Mouse (Mus musculus) adrenal gland, postnatal 10 days (tissue): ENCODE measurements around the gene Tmx2. TPM values are rescaled to one million over a fixed set of nuclear protein-coding genes. Genes with fewer than 3 reads are reported as not detected.
A peak's percentile ranks its signal among the peaks of the same experiment; 100 is the strongest.
"Not testable (repeated sequence)": the region's sequence is repeated elsewhere in the genome, so short reads cannot be mapped to it uniquely, and the experiment has no call there.

ENCODE experiments used
- DNase-seq: peaks from one replicate; pipeline ENCODE4 v3.0.0; 2021; ENCODE audit warnings: mixed read lengths
- total RNA-seq, 2 experiments: library from RNA; stranded (reverse); gene quantifications; 2 replicates each; pipeline ENCODE4 v1.2.3; 2021

The Tmx2 gene
- total RNA-seq, 2 experiments from 2014 or later = 92.0 to 107 TPM

DNA sequence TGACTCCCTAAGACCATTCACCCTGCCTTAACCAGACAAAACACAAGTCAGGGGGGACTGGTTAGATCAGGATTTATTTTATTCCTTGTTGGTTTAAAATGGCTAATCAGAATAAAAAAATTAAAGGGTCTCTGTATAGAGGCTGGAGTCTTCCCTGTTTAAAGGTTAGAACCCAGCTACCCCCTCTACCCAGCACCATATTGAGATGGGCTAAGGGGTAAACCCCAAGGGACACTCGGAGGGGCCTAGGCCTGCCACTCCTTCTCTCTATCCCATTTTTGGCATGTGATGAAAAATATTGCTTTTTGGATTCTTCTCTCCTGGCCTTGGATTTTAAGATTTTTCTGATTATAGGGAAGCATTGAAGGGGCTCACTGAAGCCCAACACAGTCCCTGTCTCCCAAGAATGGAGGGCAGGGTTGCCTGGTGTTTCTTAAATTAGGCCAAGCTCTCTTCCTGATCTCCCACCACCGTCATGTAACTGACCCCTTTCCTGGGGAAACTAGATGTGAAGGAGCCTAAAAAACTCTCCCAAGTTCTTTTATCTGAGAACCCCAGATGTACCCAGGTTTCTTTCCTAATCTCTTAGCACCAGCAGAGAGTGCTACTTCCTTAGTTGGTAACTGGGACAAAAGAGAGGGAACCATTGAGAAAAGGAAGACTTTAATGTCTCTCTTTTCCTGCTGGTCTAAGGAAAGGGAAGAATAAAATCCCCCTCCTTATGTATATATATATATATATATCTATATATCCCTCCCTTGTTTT is 9.3 kb upstream of the Tmx2 start:
- no peak for DNase-seq

- no peak for DNase-seq
These were observed 3.8 kb upstream of the Tmx2 start for GRCm38 (mm10) chr2:84682605-84683183.

- DNase-seq = peak; percentile 93
These were observed 716 bp downstream of the Tmx2 start, which contains the start of the genes Gm28635 and Med19 for GRCm38 (mm10) chr2:84677968-84678880. Gm28635 (minus strand) TSS chr2:84678041. Med19 (plus strand) TSS chr2:84678402.

DNA sequence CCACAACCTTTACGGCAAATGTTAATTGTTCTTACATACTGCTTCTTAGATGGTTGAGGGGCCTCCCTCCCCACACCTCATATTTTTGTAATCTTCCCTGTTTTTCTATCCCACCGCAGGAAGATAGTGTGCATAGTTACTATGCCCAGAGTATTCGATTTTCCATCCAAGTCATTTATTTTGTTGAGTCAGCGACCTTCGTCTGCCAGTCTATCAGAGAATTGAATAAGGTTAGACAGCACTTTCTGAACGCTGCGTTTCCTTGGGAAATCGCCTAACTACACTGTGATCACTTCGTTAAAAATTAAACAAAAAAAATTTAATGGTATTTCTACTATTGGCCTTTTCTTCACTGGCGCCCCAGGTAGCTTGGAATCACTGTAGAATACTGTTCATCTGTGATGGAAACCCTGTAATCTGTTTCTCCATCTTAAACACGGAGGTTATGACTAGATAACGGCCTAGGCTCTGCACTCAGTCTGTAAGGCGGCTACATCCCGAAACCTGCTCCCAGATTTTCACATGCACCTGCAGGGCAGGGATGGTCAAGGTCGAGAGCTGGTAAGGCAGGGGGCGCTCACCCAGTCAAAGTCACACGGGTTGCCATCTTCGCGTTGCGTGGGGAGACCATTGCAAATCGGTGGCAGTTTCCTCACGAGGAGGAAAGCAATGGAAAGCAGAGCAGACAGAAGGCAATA is 1.5 kb downstream of the Tmx2 start:
- no peak for DNase-seq

GRCm38 (mm10) chr2:84671535-84671934 is 7.4 kb downstream of the Tmx2 start:
- DNase-seq = not testable (repeated sequence)

DNA sequence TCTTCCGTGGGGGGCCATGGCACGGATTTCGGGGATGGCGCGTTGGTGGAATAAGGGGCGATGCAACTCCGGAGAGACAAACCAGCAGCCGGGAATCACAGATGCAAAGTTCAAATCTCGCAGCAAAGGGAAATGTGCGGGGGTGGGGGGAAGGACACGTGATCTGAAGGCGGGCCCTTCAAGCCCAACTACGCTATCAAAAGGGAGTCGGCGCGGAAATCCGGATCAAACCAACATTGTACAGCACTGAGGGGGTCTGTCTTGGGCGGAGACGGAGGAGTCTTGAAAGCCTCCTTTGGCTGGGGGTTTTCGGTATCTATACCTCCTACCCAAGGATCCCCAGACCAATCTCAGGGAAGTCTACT is 8.4 kb downstream of the Tmx2 start, which contains the start of gene Selenoh:
Selenoh (minus strand) TSS at position 202 of the 365 bp plus-strand sequence.
- peak; percentile 90 for DNase-seq

DNA sequence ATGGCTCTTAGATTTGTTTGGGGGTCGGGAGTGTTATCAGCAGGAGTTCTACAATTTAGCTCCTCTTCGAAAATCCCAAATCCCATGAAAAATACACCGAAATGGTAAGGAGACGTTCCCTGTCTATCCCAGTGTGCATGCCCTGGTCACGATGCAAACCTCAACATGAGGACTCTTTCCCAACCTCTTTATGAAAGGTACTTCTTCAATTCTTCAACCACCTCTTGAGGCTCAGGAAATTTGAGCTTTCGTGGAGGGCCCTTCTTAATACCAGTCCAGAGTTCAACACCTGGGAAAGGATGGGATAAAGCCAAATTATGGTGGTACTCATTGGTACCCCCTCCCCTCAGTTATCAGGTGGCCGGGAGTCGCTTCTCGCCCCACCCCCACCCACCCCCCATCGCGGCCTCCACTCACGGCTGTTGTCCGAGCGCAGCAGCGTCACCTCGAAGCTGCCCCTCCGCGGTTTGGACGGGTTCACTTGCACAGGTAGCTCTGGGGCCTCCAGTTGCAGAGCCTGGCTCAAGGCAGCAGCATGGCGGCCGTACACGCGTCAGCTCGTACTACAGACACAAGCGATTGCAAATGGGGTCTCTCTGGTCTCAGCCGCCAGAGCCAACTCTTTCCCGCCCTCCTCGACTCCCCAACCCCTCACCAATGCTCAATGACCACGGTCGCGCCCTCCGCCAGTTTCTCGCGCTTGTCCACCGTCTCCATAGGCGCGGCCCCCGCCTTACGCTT is 8.9 kb downstream of the Tmx2 start:
- DNase-seq = peak; percentile 55

DNA sequence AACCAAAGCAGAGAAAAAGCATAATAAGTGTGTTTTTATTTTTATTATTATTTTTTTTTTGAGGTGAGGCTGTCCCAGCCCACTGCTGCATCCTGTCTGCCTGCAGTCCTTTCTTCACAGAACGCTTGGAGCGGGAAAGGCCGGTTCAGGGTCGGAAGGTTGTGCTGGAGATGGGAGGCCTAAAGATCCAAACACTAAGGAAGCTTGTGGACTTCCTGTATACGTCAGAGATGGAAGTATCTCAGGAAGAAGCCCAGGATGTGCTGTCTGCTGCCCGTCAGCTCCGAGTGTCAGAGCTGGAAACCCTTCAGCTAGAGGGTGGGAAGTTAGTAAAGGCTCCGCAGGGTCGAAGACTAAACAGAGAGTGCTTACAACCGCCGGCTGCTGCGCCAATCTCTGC is 12.9 kb downstream of the Tmx2 start:
- DNase-seq = no peak

DNA sequence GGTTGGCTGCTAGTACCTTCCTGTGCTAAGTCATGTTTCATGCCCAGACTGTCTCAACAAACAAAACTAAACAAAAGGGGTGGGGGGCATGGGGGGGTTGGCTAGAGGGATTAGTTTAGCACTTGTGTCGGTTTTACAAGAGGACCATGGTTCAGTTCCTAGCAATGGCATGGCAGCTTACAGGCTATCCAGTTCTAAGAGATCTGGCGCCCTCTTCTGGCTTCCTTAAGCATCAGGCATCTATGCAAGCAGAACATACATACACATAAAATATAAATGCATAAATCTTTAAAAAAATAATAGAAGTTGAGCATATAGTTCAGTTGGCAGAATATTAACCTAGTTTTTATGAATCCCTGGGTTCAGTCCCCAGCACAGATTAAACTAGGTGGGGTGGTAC is 16.1 kb downstream of the Tmx2 start:
- peak; percentile 58 for DNase-seq

- DNase-seq = peak; percentile 63
These were observed 18.7 kb downstream of the Tmx2 start for GRCm38 (mm10) chr2:84660253-84660652.

GRCm38 (mm10) chr2:84658806-84659205 is 20.1 kb downstream of the Tmx2 start, which contains the start of gene Btbd18:
Btbd18 (plus strand) TSS chr2:84659079.
- DNase-seq = no peak

- DNase-seq = no peak
These were observed 23.1 kb downstream of the Tmx2 start for GRCm38 (mm10) chr2:84655864-84656263.

GRCm38 (mm10) chr2:84653354-84653753 is 25.6 kb downstream of the Tmx2 start:
- DNase-seq = no peak

GRCm38 (mm10) chr2:84650464-84651195 is 28.3 kb downstream of the Tmx2 start, which contains the start of gene Ctnnd1:
Ctnnd1 (minus strand) TSS chr2:84650765.
- DNase-seq = peak; percentile 90

GRCm38 (mm10) chr2:84649674-84650073 is 29.3 kb downstream of the Tmx2 start:
- DNase-seq = peak; percentile 34

GRCm38 (mm10) chr2:84648369-84648768 is 30.6 kb downstream of the Tmx2 start:
- DNase-seq = no peak

- DNase-seq = no peak
These were observed 31.8 kb downstream of the Tmx2 start for GRCm38 (mm10) chr2:84647051-84647568.

DNA sequence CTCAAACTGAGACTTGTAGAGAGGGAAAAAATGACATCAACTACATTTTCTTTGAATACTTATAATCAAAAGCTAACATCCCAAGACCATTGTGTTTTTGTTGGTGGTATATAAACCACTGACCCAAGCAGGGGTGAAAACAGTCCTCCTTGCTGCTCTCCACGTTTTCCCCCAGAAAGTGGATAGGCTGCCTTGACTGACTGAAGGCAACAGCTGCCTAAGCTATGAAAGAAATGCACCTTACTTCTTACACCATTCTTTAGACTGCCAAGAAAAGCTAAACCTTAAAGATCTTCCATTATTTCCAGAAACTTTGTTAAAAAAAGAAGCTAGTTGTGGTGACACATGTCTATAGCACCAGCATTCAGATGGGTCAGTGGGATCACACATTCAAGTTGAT is 32.8 kb downstream of the Tmx2 start:
- DNase-seq = no peak

- DNase-seq = no peak
These were observed 38.1 kb downstream of the Tmx2 start for GRCm38 (mm10) chr2:84640833-84641232.
